Mouse (Mus musculus) stomach, postnatal 0 days (tissue): ENCODE measurements around the gene Plxnb2.
A peak's percentile ranks its signal among the peaks of the same experiment; 100 is the strongest.

ENCODE experiments used
- CTCF ChIP-seq: IDR thresholded peaks from 2 replicates; pipeline ENCODE4 v1.5.1; 2016; ENCODE audit warnings: antibody characterized with exemption, low read depth, mild to moderate bottlenecking, moderate library complexity
- EP300 ChIP-seq: optimal IDR thresholded peaks from 2 replicates; pipeline ENCODE3; 2016; ENCODE audit warnings: antibody characterized with exemption

- TF ChIP-seq CTCF (no peak), EP300 (peak; percentile 11)
Measured at GRCm38 (mm10) chr15:89140048-89140658, 40.4 kb downstream of the Plxnb2 start.
